Mouse (Mus musculus): ENCODE results near the gene Met. TPM values are rescaled to one million over a fixed set of nuclear protein-coding genes. Genes with fewer than 3 reads are reported as not detected.

Gene Met
- polyA plus RNA-seq, 1 experiment from 2014 or later, result 6.2 TPM

- Histone ChIP-seq H3K9me3 (replicated peaks) (no peaks in the 10 kb centered on the region), H3K36me3 (no peaks in the 10 kb centered on the region), H3K27me3 (no peaks in the 10 kb centered on the region), H3K9ac (no peak overlapping the region), H3K27ac (replicated peaks) (no peak overlapping the region), H3K4me1 (no peaks in the 10 kb centered on the region), H3K4me3 (replicated peaks) (no peak overlapping the region), H3K4me2 (replicated peaks) (no peak overlapping the region)
- WGBS, result 83% methylated on average over 7 of the region's 7 CpGs
- no peak for ATAC-seq (ENCODE audit: insufficient number of reproducible peaks, low FRiP score, low TSS enrichment, low read depth)
These were observed 90.7 kb downstream of the Met start for GRCm38 (mm10) chr6:17554263-17554662.

GRCm38 (mm10) chr6:17554757-17555156 is 91.2 kb downstream of the Met start:
- Histone ChIP-seq H3K9ac (no peak overlapping the region), H3K4me3 (replicated peaks) (no peak overlapping the region), H3K9me3 (replicated peaks) (no peaks in the 10 kb centered on the region), H3K27me3 (no peaks in the 10 kb centered on the region; the same call in 1 of the 2 replicates), H3K36me3 (no peaks in the 10 kb centered on the region), H3K27ac (replicated peaks) (no peak overlapping the region), H3K4me1 (no peaks in the 10 kb centered on the region), H3K4me2 (replicated peaks) (no peak overlapping the region)
- WGBS, result 60% methylated on average over 3 of the region's 3 CpGs
- ATAC-seq (ENCODE audit: insufficient number of reproducible peaks, low FRiP score, low TSS enrichment, low read depth), result no peak

- H3K27ac ChIP-seq (replicated peaks), result no peak overlapping the region
- ATAC-seq (ENCODE audit: insufficient number of reproducible peaks, low FRiP score, low TSS enrichment, low read depth), result no peak
- H3K36me3 ChIP-seq, result no peaks in the 10 kb centered on the region
- H3K4me2 ChIP-seq (replicated peaks), result no peak overlapping the region
- no peaks in the 10 kb centered on the region for H3K9me3 ChIP-seq (replicated peaks)
- no peaks in the 10 kb centered on the region for H3K4me1 ChIP-seq
- H3K4me3 ChIP-seq (replicated peaks), result no peak overlapping the region
- H3K9ac ChIP-seq, result no peak overlapping the region
- no peaks in the 10 kb centered on the region; the same call in 1 of the 2 replicates for H3K27me3 ChIP-seq
- WGBS, result 66% methylated on average over 7 of the region's 7 CpGs
These were observed 92.1 kb downstream of the Met start for GRCm38 (mm10) chr6:17555719-17556118.

- H3K36me3 ChIP-seq, result no peaks in the 10 kb centered on the region
These were observed 96.1 kb downstream of the Met start for GRCm38 (mm10) chr6:17559657-17560056.

GRCm38 (mm10) chr6:17561347-17561746 is 97.7 kb downstream of the Met start:
- no peaks in the 10 kb centered on the region for H3K36me3 ChIP-seq
- ATAC-seq (ENCODE audit: insufficient number of reproducible peaks, low FRiP score, low TSS enrichment, low read depth), result no peak
- H3K4me2 ChIP-seq (replicated peaks), result no peak overlapping the region
- no peak overlapping the region for H3K27ac ChIP-seq (replicated peaks)
- no peaks in the 10 kb centered on the region for H3K9me3 ChIP-seq (replicated peaks)
- 68% methylated on average over 2 of the region's 2 CpGs for WGBS
- no peaks in the 10 kb centered on the region for H3K4me1 ChIP-seq
- H3K9ac ChIP-seq, result no peak overlapping the region
- no peaks in the 10 kb centered on the region; the same call in 1 of the 2 replicates for H3K27me3 ChIP-seq
- H3K4me3 ChIP-seq (replicated peaks), result no peak overlapping the region

More at GRCm38 (mm10) chr6:17559657-17560056, 96.1 kb downstream of the Met start:
- WGBS, result 82% methylated on average over 4 of the region's 4 CpGs
- H3K4me3 ChIP-seq (replicated peaks), result no peak overlapping the region
- no peak overlapping the region for H3K9ac ChIP-seq
- no peaks in the 10 kb centered on the region for H3K9me3 ChIP-seq (replicated peaks)
- H3K27ac ChIP-seq (replicated peaks), result no peak overlapping the region
- H3K4me2 ChIP-seq (replicated peaks), result no peak overlapping the region
- ATAC-seq (ENCODE audit: insufficient number of reproducible peaks, low FRiP score, low TSS enrichment, low read depth), result no peak
- H3K27me3 ChIP-seq, result no peaks in the 10 kb centered on the region; the same call in 1 of the 2 replicates
- H3K4me1 ChIP-seq, result no peaks in the 10 kb centered on the region

GRCm38 (mm10) chr6:17561886-17562285 is 98.3 kb downstream of the Met start:
- Histone ChIP-seq H3K36me3 (no peaks in the 10 kb centered on the region), H3K4me2 (replicated peaks) (no peak overlapping the region), H3K9me3 (replicated peaks) (no peaks in the 10 kb centered on the region), H3K9ac (no peak overlapping the region), H3K27me3 (no peaks in the 10 kb centered on the region; the same call in 1 of the 2 replicates), H3K4me1 (no peaks in the 10 kb centered on the region), H3K27ac (replicated peaks) (no peak overlapping the region), H3K4me3 (replicated peaks) (no peak overlapping the region)
- 62% methylated on average over 3 of the region's 3 CpGs for WGBS
- no peak for ATAC-seq (ENCODE audit: insufficient number of reproducible peaks, low FRiP score, low TSS enrichment, low read depth)

GRCm38 (mm10) chr6:17562472-17563088 is 99.0 kb downstream of the Met start:
- H3K4me3 ChIP-seq (replicated peaks), result no peak overlapping the region
- H3K36me3 ChIP-seq, result no peaks in the 10 kb centered on the region
- H3K9ac ChIP-seq, result no peak overlapping the region
- H3K4me2 ChIP-seq (replicated peaks), result no peak overlapping the region
- WGBS, result 18% methylated on average over 10 of the region's 10 CpGs
- H3K27me3 ChIP-seq, result no peaks in the 10 kb centered on the region; the same call in 1 of the 2 replicates
- H3K4me1 ChIP-seq, result no peaks in the 10 kb centered on the region
- no peak overlapping the region for H3K27ac ChIP-seq (replicated peaks)
- no peaks in the 10 kb centered on the region for H3K9me3 ChIP-seq (replicated peaks)
- ATAC-seq (ENCODE audit: insufficient number of reproducible peaks, low FRiP score, low TSS enrichment, low read depth), result no peak

GRCm38 (mm10) chr6:17568702-17569352 is 105.2 kb downstream of the Met start:
- H3K27ac ChIP-seq (replicated peaks), result no peak overlapping the region
- H3K4me2 ChIP-seq (replicated peaks), result no peak overlapping the region
- no peak for ATAC-seq (ENCODE audit: insufficient number of reproducible peaks, low FRiP score, low TSS enrichment, low read depth)
- H3K27me3 ChIP-seq, result no peaks in the 10 kb centered on the region
- no peaks in the 10 kb centered on the region for H3K36me3 ChIP-seq
- no peaks in the 10 kb centered on the region for H3K9me3 ChIP-seq (replicated peaks)
- no peaks in the 10 kb centered on the region for H3K4me1 ChIP-seq
- H3K9ac ChIP-seq, result no peak overlapping the region
- WGBS, result 89% methylated on average over 11 of the region's 11 CpGs
- H3K4me3 ChIP-seq (replicated peaks), result no peak overlapping the region

- ATAC-seq (ENCODE audit: insufficient number of reproducible peaks, low FRiP score, low TSS enrichment, low read depth), result no peak
- WGBS, result 56% methylated on average over 5 of the region's 5 CpGs
- H3K4me2 ChIP-seq (replicated peaks), result no peak overlapping the region
These were observed 109.6 kb downstream of the Met start for GRCm38 (mm10) chr6:17573227-17573626.

GRCm38 (mm10) chr6:17573732-17574131 is 110.1 kb downstream of the Met start:
- no peak overlapping the region for H3K4me2 ChIP-seq (replicated peaks)
- H3K36me3 ChIP-seq, result no peaks in the 10 kb centered on the region
- ATAC-seq (ENCODE audit: insufficient number of reproducible peaks, low FRiP score, low TSS enrichment, low read depth), result no peak
- H3K4me3 ChIP-seq (replicated peaks), result no peak overlapping the region
- H3K9ac ChIP-seq, result no peak overlapping the region
- 66% methylated on average over 2 of the region's 2 CpGs for WGBS
- no peak overlapping the region for H3K27ac ChIP-seq (replicated peaks)
- H3K27me3 ChIP-seq, result no peaks in the 10 kb centered on the region
- no peaks in the 10 kb centered on the region for H3K4me1 ChIP-seq
- no peaks in the 10 kb centered on the region for H3K9me3 ChIP-seq (replicated peaks)

More at GRCm38 (mm10) chr6:17573227-17573626, 109.6 kb downstream of the Met start:
- H3K27me3 ChIP-seq, result no peaks in the 10 kb centered on the region
- H3K9ac ChIP-seq, result no peak overlapping the region
- no peaks in the 10 kb centered on the region for H3K9me3 ChIP-seq (replicated peaks)
- H3K4me3 ChIP-seq (replicated peaks), result no peak overlapping the region
- H3K36me3 ChIP-seq, result no peaks in the 10 kb centered on the region
- no peak overlapping the region for H3K27ac ChIP-seq (replicated peaks)
- H3K4me1 ChIP-seq, result no peaks in the 10 kb centered on the region

- H3K4me3 ChIP-seq (replicated peaks), result no peak overlapping the region
- no peaks in the 10 kb centered on the region for H3K36me3 ChIP-seq
- no peak overlapping the region for H3K27ac ChIP-seq (replicated peaks)
- H3K9me3 ChIP-seq (replicated peaks), result no peaks in the 10 kb centered on the region
- WGBS, result 61% methylated on average over 3 of the region's 3 CpGs
- H3K4me1 ChIP-seq, result no peaks in the 10 kb centered on the region
- ATAC-seq (ENCODE audit: insufficient number of reproducible peaks, low FRiP score, low TSS enrichment, low read depth), result no peak
- H3K4me2 ChIP-seq (replicated peaks), result no peak overlapping the region
- H3K9ac ChIP-seq, result no peak overlapping the region
- no peaks in the 10 kb centered on the region for H3K27me3 ChIP-seq
These were observed 114.6 kb downstream of the Met start for GRCm38 (mm10) chr6:17578092-17578760.

Measured in embryonic facial prominence, embryonic 15.5 days (tissue).